Mouse (Mus musculus): ENCODE measurements around the gene Pcyt2. TPM values are rescaled to one million over a fixed set of nuclear protein-coding genes. Genes with fewer than 3 reads are reported as not detected.
A peak's percentile ranks its signal among the peaks of the same experiment; 100 is the strongest.

Pcyt2 gene
- polyA plus RNA-seq, 1 experiment, result 1,029 TPM

- TF ChIP-seq CTCF (IDR thresholded peaks at IDR 0.05; ENCODE audit: extremely low read depth, insufficient read length, insufficient replicate concordance, low read depth, low read length), result no peak
- no peak for TF ChIP-seq POLR2A (IDR thresholded peaks at IDR 0.05; ENCODE audit: low read depth, low read length)
- H3K4me3 ChIP-seq (ENCODE audit: low read depth, low read length), result peak overlapping the region; percentile 25; the same call in 1 of the 2 replicates
- WGBS, result 99% methylated on average over 6 of the region's 6 CpGs
- 0 out of 2 replicates have a peak overlapping the region, but pooled peaks have one; percentile 2 for H3K27ac ChIP-seq (ENCODE audit: insufficient read depth, low read depth, low read length)
- peaks cover 67% of the 10 kb centered on the region for H3K36me3 ChIP-seq (ENCODE audit: control insufficient read depth, insufficient read depth, low read length)
- no peaks in the 10 kb centered on the region for H3K27me3 ChIP-seq (ENCODE audit: control insufficient read depth, insufficient read depth, low read length)
- peaks cover 14% of the 10 kb centered on the region for H3K4me1 ChIP-seq (ENCODE audit: control insufficient read depth, insufficient read depth, insufficient read length, low read length)
Observed at GRCm38 (mm10) chr11:120615167-120615566, 2.6 kb downstream of the Pcyt2 start.

- Histone ChIP-seq H3K4me3 (ENCODE audit: low read depth, low read length) (no peak overlapping the region), H3K27ac (ENCODE audit: insufficient read depth, low read depth, low read length) (no peak overlapping the region), H3K27me3 (ENCODE audit: control insufficient read depth, insufficient read depth, low read length) (no peaks in the 10 kb centered on the region), H3K36me3 (ENCODE audit: control insufficient read depth, insufficient read depth, low read length) (peaks cover 63% of the 10 kb centered on the region), H3K4me1 (ENCODE audit: control insufficient read depth, insufficient read depth, insufficient read length, low read length) (peaks cover 15% of the 10 kb centered on the region)
- no peak for TF ChIP-seq CTCF (IDR thresholded peaks at IDR 0.05; ENCODE audit: extremely low read depth, insufficient read length, insufficient replicate concordance, low read depth, low read length)
- no peak for TF ChIP-seq POLR2A (IDR thresholded peaks at IDR 0.05; ENCODE audit: low read depth, low read length)
- 89% methylated on average over 8 of the region's 8 CpGs for WGBS
Observed at GRCm38 (mm10) chr11:120613976-120614375, 3.8 kb downstream of the Pcyt2 start.

GRCm38 (mm10) chr11:120613481-120613972, 4.2 kb downstream of the Pcyt2 start:
- Histone ChIP-seq H3K4me1 (ENCODE audit: control insufficient read depth, insufficient read depth, insufficient read length, low read length) (peaks cover 19% of the 10 kb centered on the region), H3K4me3 (ENCODE audit: low read depth, low read length) (no peak overlapping the region), H3K36me3 (ENCODE audit: control insufficient read depth, insufficient read depth, low read length) (peaks cover 58% of the 10 kb centered on the region), H3K27ac (ENCODE audit: insufficient read depth, low read depth, low read length) (no peak overlapping the region), H3K27me3 (ENCODE audit: control insufficient read depth, insufficient read depth, low read length) (no peaks in the 10 kb centered on the region)
- 90% methylated on average over 10 of the region's 10 CpGs for WGBS
- no peak for TF ChIP-seq CTCF (IDR thresholded peaks at IDR 0.05; ENCODE audit: extremely low read depth, insufficient read length, insufficient replicate concordance, low read depth, low read length)
- TF ChIP-seq POLR2A (IDR thresholded peaks at IDR 0.05; ENCODE audit: low read depth, low read length), result no peak

- TF ChIP-seq POLR2A (IDR thresholded peaks at IDR 0.05; ENCODE audit: low read depth, low read length), result no peak
- peak; percentile 46; the same call in 1 of the 2 replicates for TF ChIP-seq CTCF (IDR thresholded peaks at IDR 0.05; ENCODE audit: extremely low read depth, insufficient read length, insufficient replicate concordance, low read depth, low read length)
- peaks cover 19% of the 10 kb centered on the region for H3K4me1 ChIP-seq (ENCODE audit: control insufficient read depth, insufficient read depth, insufficient read length, low read length)
- H3K27ac ChIP-seq (ENCODE audit: insufficient read depth, low read depth, low read length), result no peak overlapping the region
- no peak overlapping the region for H3K4me3 ChIP-seq (ENCODE audit: low read depth, low read length)
- no peaks in the 10 kb centered on the region for H3K27me3 ChIP-seq (ENCODE audit: control insufficient read depth, insufficient read depth, low read length)
- 62% methylated on average over 6 of the region's 6 CpGs for WGBS
- H3K36me3 ChIP-seq (ENCODE audit: control insufficient read depth, insufficient read depth, low read length), result peaks cover 52% of the 10 kb centered on the region
Observed at GRCm38 (mm10) chr11:120612763-120613162, 5.0 kb downstream of the Pcyt2 start.

- TF ChIP-seq CTCF (IDR thresholded peaks at IDR 0.05; ENCODE audit: extremely low read depth, insufficient read length, insufficient replicate concordance, low read depth, low read length), result no peak
- H3K4me3 ChIP-seq (ENCODE audit: low read depth, low read length), result no peak overlapping the region
- H3K27ac ChIP-seq (ENCODE audit: insufficient read depth, low read depth, low read length), result no peak overlapping the region
- H3K4me1 ChIP-seq (ENCODE audit: control insufficient read depth, insufficient read depth, insufficient read length, low read length), result peaks cover 9% of the 10 kb centered on the region; the same call in 1 of the 2 replicates
- WGBS, result 86% methylated on average over 9 of the region's 9 CpGs
- no peaks in the 10 kb centered on the region for H3K27me3 ChIP-seq (ENCODE audit: control insufficient read depth, insufficient read depth, low read length)
- H3K36me3 ChIP-seq (ENCODE audit: control insufficient read depth, insufficient read depth, low read length), result peaks cover 52% of the 10 kb centered on the region
Observed at GRCm38 (mm10) chr11:120610477-120611046, 7.2 kb downstream of the Pcyt2 start.

GRCm38 (mm10) chr11:120609250-120609649, 8.5 kb downstream of the Pcyt2 start:
- TF ChIP-seq CTCF (IDR thresholded peaks at IDR 0.05; ENCODE audit: extremely low read depth, insufficient read length, insufficient replicate concordance, low read depth, low read length) (no peak), POLR2A (IDR thresholded peaks at IDR 0.05; ENCODE audit: low read depth, low read length) (no peak)
- 25% methylated on average over 8 of the region's 8 CpGs for WGBS
- no peak overlapping the region for H3K27ac ChIP-seq (ENCODE audit: insufficient read depth, low read depth, low read length)
- H3K4me1 ChIP-seq (ENCODE audit: control insufficient read depth, insufficient read depth, insufficient read length, low read length), result peaks cover 8% of the 10 kb centered on the region; the same call in 1 of the 2 replicates
- no peak overlapping the region for H3K4me3 ChIP-seq (ENCODE audit: low read depth, low read length)
- peaks cover 50% of the 10 kb centered on the region for H3K36me3 ChIP-seq (ENCODE audit: control insufficient read depth, insufficient read depth, low read length)
- H3K27me3 ChIP-seq (ENCODE audit: control insufficient read depth, insufficient read depth, low read length), result no peaks in the 10 kb centered on the region

GRCm38 (mm10) chr11:120608241-120609034, 9.3 kb downstream of the Pcyt2 start, which contains the start of gene Npb:
Gene Npb, plus strand, starts transcription at chr11:120608477.
- H3K27me3 ChIP-seq (ENCODE audit: control insufficient read depth, insufficient read depth, low read length), result no peaks in the 10 kb centered on the region
- H3K36me3 ChIP-seq (ENCODE audit: control insufficient read depth, insufficient read depth, low read length), result peaks cover 46% of the 10 kb centered on the region
- no peak within 1 kb of the TSS for H3K4me3 ChIP-seq (ENCODE audit: low read depth, low read length)
- H3K4me1 ChIP-seq (ENCODE audit: control insufficient read depth, insufficient read depth, insufficient read length, low read length), result peaks cover 8% of the 10 kb centered on the region; the same call in 1 of the 2 replicates
- WGBS, result 8% methylated on average over 45 of the region's 45 CpGs
- H3K27ac ChIP-seq (ENCODE audit: insufficient read depth, low read depth, low read length), result no peak within 1 kb of the TSS
- TF ChIP-seq POLR2A (IDR thresholded peaks at IDR 0.05; ENCODE audit: low read depth, low read length) (no peak), CTCF (IDR thresholded peaks at IDR 0.05; ENCODE audit: extremely low read depth, insufficient read length, insufficient replicate concordance, low read depth, low read length) (no peak)

All from small intestine, adult 2 months (tissue).